Mouse (Mus musculus): ENCODE measurements around the gene Gm17606.

- TF ChIP-seq POLR2A (IDR thresholded peaks at IDR 0.05; ENCODE audit: borderline replicate concordance, extremely low read depth, low read depth, low read length) (no peak), CTCF (IDR thresholded peaks at IDR 0.05; ENCODE audit: insufficient read depth, low read length) (no peak)
Measured at GRCm38 (mm10) chr14:54652787-54653186, 12.0 kb downstream of the Gm17606 start.

All from lung, adult 2 months (tissue).